Mouse (Mus musculus) bone marrow, adult 2 months (tissue): ENCODE data around the gene Tmem87b. TPM values are rescaled to one million over a fixed set of nuclear protein-coding genes. Genes with fewer than 3 reads are reported as not detected.

Experiments
- H3K27ac ChIP-seq: fragments of 200-500 bp; 2 replicates; pipeline ENCODE4 v1.5.1; 2012; ENCODE audit warnings: low read depth, mild to moderate bottlenecking, control low read depth, inconsistent platforms, low read length; ENCODE audit not compliant: control insufficient read depth, poor library complexity, insufficient read depth
- H3K4me1 ChIP-seq: fragments of 200-500 bp; 2 replicates; pipeline ENCODE4 v1.6.1; 2011; ENCODE audit warnings: low read length; ENCODE audit not compliant: control insufficient read depth, insufficient read depth
- H3K4me3 ChIP-seq: fragments of 200-500 bp; replicated peaks from 2 replicates; pipeline ENCODE3; 2011; ENCODE audit warnings: mild to moderate bottlenecking, low read depth, low read length, control low read depth; ENCODE audit not compliant: control insufficient read depth
- CTCF ChIP-seq: fragments of 200-500 bp; IDR thresholded peaks from 2 replicates; pipeline ENCODE4 v1.5.1; 2011; ENCODE audit warnings: low read length, control low read depth; ENCODE audit not compliant: control insufficient read depth, insufficient read depth
- POLR2A ChIP-seq: fragments of 200-500 bp; IDR thresholded peaks from 2 replicates; pipeline ENCODE4 v1.6.1; 2011; ENCODE audit warnings: low read depth, mild to moderate bottlenecking, control low read depth, low read length, borderline replicate concordance; ENCODE audit not compliant: control insufficient read depth
- WGBS: fragments of 180-500 bp; shearing (Covaris S2); methylation state at CpG from one replicate; pipeline ENCODE4 v1.1.7; 2018; 5-methylcytosine and 5-hydroxymethylcytosine counted together
- polyA plus RNA-seq: library from polyadenylated mRNA; stranded (reverse); fragments of >200 nt; gene quantifications from 2 replicates; pipeline ENCODE4 v1.2.4, GENCODE M21; 2011; ENCODE audit warnings: low replicate concordance; ENCODE audit not compliant: missing spikeins, insufficient read depth, insufficient read length

Gene Tmem87b
- 5.1 and 7.7 TPM in 2 replicates for polyA plus RNA-seq

- Histone ChIP-seq H3K27ac (peak within 1 kb of the TSS; percentile 93), H3K4me3 (peak within 1 kb of the TSS; percentile 99), H3K4me1 (no peaks in the 10 kb centered on the region)
- under 1% methylated on average over 59 of the region's 59 CpGs for WGBS
- TF ChIP-seq CTCF (no peak), POLR2A (peak; percentile 82; the same call in 1 of the 2 replicates)
These were observed at the start of gene Tmem87b for GRCm38 (mm10) chr2:128817786-128818681. Tmem87b (plus strand) TSS chr2:128818118.

- TF ChIP-seq POLR2A, result no peak
- no peak for TF ChIP-seq CTCF
- H3K27ac ChIP-seq, result no peak overlapping the region
- no peaks in the 10 kb centered on the region; the same call in 1 of the 2 replicates for H3K4me1 ChIP-seq
- WGBS, result 74% methylated on average over 4 of the region's 4 CpGs
- H3K4me3 ChIP-seq, result no peak overlapping the region
These were observed 49.2 kb upstream of the Tmem87b start for GRCm38 (mm10) chr2:128768545-128769247.

- 79% methylated on average over 6 of the region's 6 CpGs for WGBS
- H3K4me3 ChIP-seq, result no peak overlapping the region
- H3K27ac ChIP-seq, result no peak overlapping the region
- TF ChIP-seq CTCF (no peak), POLR2A (no peak)
- no peaks in the 10 kb centered on the region; the same call in 1 of the 2 replicates for H3K4me1 ChIP-seq
These were observed 47.4 kb upstream of the Tmem87b start for GRCm38 (mm10) chr2:128770557-128770956.

GRCm38 (mm10) chr2:128771048-128771447 is 46.9 kb upstream of the Tmem87b start:
- no peak overlapping the region for H3K27ac ChIP-seq
- no peak overlapping the region for H3K4me3 ChIP-seq
- TF ChIP-seq POLR2A (no peak), CTCF (no peak)
- 39% methylated on average over 4 of the region's 4 CpGs for WGBS
- no peaks in the 10 kb centered on the region; the same call in 1 of the 2 replicates for H3K4me1 ChIP-seq

- no peak overlapping the region for H3K27ac ChIP-seq
- TF ChIP-seq POLR2A (no peak), CTCF (no peak)
- WGBS, result 80% methylated on average over 7 of the region's 7 CpGs
- no peaks in the 10 kb centered on the region; the same call in 1 of the 2 replicates for H3K4me1 ChIP-seq
- no peak overlapping the region for H3K4me3 ChIP-seq
These were observed 46.1 kb upstream of the Tmem87b start for GRCm38 (mm10) chr2:128771750-128772338.

GRCm38 (mm10) chr2:128782231-128782630 is 35.7 kb upstream of the Tmem87b start:
- no peak for TF ChIP-seq CTCF
- TF ChIP-seq POLR2A, result no peak
- WGBS, result 62% methylated on average over 5 of the region's 5 CpGs
- H3K4me3 ChIP-seq, result no peak overlapping the region

GRCm38 (mm10) chr2:128783660-128784345 is 34.1 kb upstream of the Tmem87b start:
- no peak for TF ChIP-seq CTCF
- TF ChIP-seq POLR2A, result no peak
- peaks cover 1% of the 10 kb centered on the region; the same call in 1 of the 2 replicates for H3K4me1 ChIP-seq

More at GRCm38 (mm10) chr2:128782231-128782630, 35.7 kb upstream of the Tmem87b start:
- Histone ChIP-seq H3K27ac (no peak overlapping the region), H3K4me1 (peaks cover 1% of the 10 kb centered on the region; the same call in 1 of the 2 replicates)

GRCm38 (mm10) chr2:128784814-128785213 is 33.1 kb upstream of the Tmem87b start:
- TF ChIP-seq CTCF, result no peak
- no peak overlapping the region for H3K4me3 ChIP-seq
- WGBS, result 10% methylated on average over 7 of the region's 7 CpGs
- no peak overlapping the region for H3K27ac ChIP-seq
- peaks cover 1% of the 10 kb centered on the region; the same call in 1 of the 2 replicates for H3K4me1 ChIP-seq

More at GRCm38 (mm10) chr2:128783660-128784345, 34.1 kb upstream of the Tmem87b start:
- Histone ChIP-seq H3K4me3 (no peak overlapping the region), H3K27ac (no peak overlapping the region)
- WGBS, result 81% methylated on average over 10 of the region's 10 CpGs
